Mouse (Mus musculus) brown adipose tissue, adult 24 weeks (tissue): ENCODE data around the gene Nptn. TPM values are rescaled to one million over a fixed set of nuclear protein-coding genes. Genes with fewer than 3 reads are reported as not detected.
A peak's percentile ranks its signal among the peaks of the same experiment; 100 is the strongest.

Experiments
- H3K27ac ChIP-seq: fragments of 200-500 bp; replicated peaks from 2 replicates; pipeline ENCODE4 v1.5.1; 2012; ENCODE audit warnings: low read depth, mild to moderate bottlenecking, low read length
- H3K4me1 ChIP-seq: fragments of 200-500 bp; 2 replicates; pipeline ENCODE4 v1.6.1; 2012; ENCODE audit warnings: low read length, mixed read lengths; ENCODE audit not compliant: control insufficient read depth, insufficient read depth, insufficient read length
- H3K4me3 ChIP-seq: fragments of 200-500 bp; 2 replicates; pipeline ENCODE4 v1.5.1; 2012; ENCODE audit warnings: low read depth, mild to moderate bottlenecking, low read length, moderate library complexity; ENCODE audit not compliant: insufficient read depth
- polyA plus RNA-seq: library from polyadenylated mRNA; stranded (reverse); fragments of >200 nt; gene quantifications from 2 replicates; pipeline ENCODE4 v1.2.4, GENCODE M21; 2012; ENCODE audit not compliant: missing spikeins, insufficient read depth, insufficient read length

Gene Nptn
- polyA plus RNA-seq, 1 experiment, result 127 TPM

DNA sequence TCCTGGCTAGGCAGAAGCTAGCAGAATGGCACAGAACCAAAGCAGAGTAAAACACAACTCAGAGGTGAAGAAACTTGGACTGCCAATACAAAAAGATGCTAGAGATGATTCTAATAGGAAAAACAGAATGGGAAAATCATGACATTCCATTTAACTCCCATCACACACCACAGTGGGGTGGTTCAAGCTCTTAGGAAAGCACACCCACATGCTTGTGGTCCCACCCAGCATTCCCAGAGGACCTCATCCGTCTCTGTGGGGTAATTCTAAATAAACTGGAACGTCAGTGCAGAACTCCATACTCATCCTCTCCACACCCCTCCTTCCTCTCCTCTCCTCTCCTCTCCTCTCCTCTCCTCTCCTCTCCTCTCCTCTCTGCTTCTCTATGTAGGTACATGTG, 99.4 kb downstream of the Nptn start:
- Histone ChIP-seq H3K4me3 (no peak overlapping the region), H3K4me1 (peaks cover 2% of the 10 kb centered on the region; the same call in 1 of the 2 replicates), H3K27ac (peak overlapping the region; percentile 29; the same call in 1 of the 2 replicates)

DNA sequence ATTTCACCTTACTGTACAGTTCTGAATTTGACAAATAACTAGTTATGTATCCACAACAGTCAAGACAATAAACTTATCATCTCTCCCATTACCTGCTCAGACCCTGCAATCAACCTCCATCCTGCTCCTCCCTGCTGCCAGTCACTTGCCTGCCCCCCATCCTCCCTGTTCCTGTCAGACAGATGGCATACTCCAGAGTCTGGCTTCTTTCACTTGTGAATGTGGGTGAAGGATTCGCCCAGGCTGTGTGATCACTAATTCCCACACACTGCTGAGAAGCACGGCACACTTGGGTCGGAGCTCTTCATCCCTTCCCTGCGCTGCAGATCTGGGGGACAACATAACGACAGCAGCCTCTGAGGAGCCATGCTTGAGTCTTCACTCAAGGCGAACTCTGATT, 100.1 kb downstream of the Nptn start:
- Histone ChIP-seq H3K27ac (no peak overlapping the region), H3K4me3 (no peak overlapping the region), H3K4me1 (peaks cover 2% of the 10 kb centered on the region; the same call in 1 of the 2 replicates)

DNA sequence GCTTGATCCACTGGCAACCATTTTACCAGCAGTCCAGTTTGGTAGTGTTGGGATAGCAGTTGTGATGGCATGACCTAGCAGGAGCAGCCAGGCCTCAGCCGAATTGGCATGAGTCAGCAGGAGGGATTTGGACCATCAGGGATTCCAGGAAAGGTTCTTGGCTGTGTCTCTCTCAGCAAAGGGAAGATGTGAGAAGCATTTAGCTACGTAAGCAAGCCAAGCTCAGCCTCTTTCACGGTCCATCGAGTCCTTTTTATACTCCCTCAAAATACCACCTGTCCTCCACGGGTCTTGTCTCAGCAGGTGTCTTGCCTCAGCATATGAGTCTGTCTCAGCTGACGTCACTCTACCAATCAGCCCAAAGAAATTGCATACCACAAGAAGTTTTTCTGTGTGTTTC, 101.3 kb downstream of the Nptn start:
- H3K4me3 ChIP-seq, result no peak overlapping the region

DNA sequence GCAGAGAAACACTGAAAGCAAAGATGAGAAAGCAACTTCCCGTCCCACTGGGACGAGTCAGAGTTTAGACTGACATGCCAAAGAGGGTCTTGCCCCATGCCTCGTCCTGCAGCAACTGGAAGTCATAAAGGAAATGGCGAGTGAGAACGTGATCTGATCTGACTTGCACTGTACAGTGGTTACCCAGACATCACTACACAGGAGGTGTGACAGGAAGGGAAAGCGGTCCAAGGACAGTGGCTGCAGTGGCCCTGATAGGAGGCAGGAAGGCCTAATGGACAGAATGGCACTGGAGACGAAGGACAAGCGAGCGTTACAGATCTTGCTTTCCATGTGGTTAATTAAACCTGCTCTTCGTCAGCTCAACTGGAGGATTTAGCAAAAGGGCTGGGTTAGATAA, 103.2 kb downstream of the Nptn start:
- Histone ChIP-seq H3K4me1 (peaks cover 2% of the 10 kb centered on the region; the same call in 1 of the 2 replicates), H3K27ac (no peak overlapping the region), H3K4me3 (no peak overlapping the region)

More for the DNA sequence above, 101.3 kb downstream of the Nptn start:
- peaks cover 2% of the 10 kb centered on the region; the same call in 1 of the 2 replicates for H3K4me1 ChIP-seq
- H3K27ac ChIP-seq, result no peak overlapping the region

GRCm38 (mm10) chr9:58688076-58688475, 106.0 kb downstream of the Nptn start:
- no peaks in the 10 kb centered on the region for H3K4me1 ChIP-seq
- H3K4me3 ChIP-seq, result no peak overlapping the region
- H3K27ac ChIP-seq, result no peak overlapping the region

GRCm38 (mm10) chr9:58690701-58691100, 108.7 kb downstream of the Nptn start:
- Histone ChIP-seq H3K27ac (no peak overlapping the region), H3K4me3 (no peak overlapping the region), H3K4me1 (no peaks in the 10 kb centered on the region)

DNA sequence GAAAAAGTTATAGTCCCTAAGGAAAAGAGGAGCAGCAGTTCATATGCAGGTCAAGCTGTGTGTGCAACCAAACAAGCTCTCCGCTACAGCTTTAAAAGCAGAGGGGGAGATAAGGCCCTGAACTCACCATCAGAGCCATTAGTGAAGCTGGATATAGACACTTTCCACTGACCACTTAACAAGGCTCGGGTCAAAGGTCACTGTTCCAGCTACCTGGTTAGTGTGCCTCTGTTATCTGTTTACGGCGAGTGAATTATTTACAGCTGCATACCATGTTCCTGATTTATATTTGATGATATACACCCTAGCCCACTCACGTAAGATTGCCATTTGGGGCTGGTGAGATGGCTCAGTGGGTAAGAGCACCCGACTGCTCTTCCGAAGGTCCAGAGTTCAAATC, 109.4 kb downstream of the Nptn start:
- Histone ChIP-seq H3K27ac (no peak overlapping the region), H3K4me1 (no peaks in the 10 kb centered on the region), H3K4me3 (no peak overlapping the region)

GRCm38 (mm10) chr9:58698486-58698885, 116.4 kb downstream of the Nptn start:
- H3K4me3 ChIP-seq, result no peak overlapping the region
- no peak overlapping the region for H3K27ac ChIP-seq
- H3K4me1 ChIP-seq, result no peaks in the 10 kb centered on the region; the same call in 1 of the 2 replicates

GRCm38 (mm10) chr9:58701751-58702150, 119.7 kb downstream of the Nptn start:
- Histone ChIP-seq H3K27ac (no peak overlapping the region), H3K4me1 (no peaks in the 10 kb centered on the region; the same call in 1 of the 2 replicates), H3K4me3 (no peak overlapping the region)

DNA sequence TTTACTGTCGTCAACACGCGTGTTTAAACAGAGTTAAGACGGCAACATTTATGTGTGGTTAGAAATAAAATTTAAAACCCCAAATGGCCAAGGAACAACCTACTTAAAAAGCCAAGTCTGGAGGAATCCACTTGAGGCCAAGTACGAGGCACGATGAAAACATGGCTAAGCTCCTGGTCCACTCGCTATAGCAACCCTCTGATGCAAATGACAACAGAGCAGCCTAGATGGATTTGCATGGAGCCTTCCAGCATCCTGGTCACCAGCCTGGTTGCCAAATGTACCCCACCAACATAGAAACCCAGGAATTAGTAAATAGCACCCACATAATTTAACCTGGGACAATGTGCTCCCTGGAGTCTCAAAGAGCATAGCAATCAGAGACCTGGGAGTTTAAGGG, 121.7 kb downstream of the Nptn start:
- no peak overlapping the region for H3K27ac ChIP-seq
- H3K4me3 ChIP-seq, result no peak overlapping the region
- H3K4me1 ChIP-seq, result no peaks in the 10 kb centered on the region; the same call in 1 of the 2 replicates

DNA sequence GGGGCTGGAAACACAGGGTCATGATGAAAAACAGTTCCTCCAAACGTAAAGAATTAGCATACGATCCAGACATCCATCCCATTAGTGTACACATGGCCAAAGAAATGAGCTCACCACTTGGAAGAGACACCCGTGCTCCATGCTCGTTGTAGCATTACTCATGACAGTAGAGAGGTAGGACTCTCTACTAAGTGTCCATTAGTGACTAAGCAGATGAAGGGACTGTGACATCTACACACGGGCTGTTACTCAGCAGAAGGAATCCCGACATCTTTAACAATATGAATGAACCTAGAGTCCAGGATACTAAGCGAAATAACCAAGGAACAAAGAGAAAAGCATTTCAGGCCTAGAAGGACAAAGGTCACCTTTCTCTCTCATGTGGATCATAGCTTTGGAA, 124.0 kb downstream of the Nptn start:
- Histone ChIP-seq H3K4me1 (no peaks in the 10 kb centered on the region; the same call in 1 of the 2 replicates), H3K27ac (no peak overlapping the region), H3K4me3 (no peak overlapping the region)

Other genes starting within 250 kb of the Nptn start
- not detected in 2 replicates for gene Tbc1d21, start 211.8 kb upstream of the Nptn start, polyA plus RNA-seq
- gene Insyn1, start 93.6 kb upstream of the Nptn start, polyA plus RNA-seq, result 9.5 and 12.1 TPM in 2 replicates
- gene Cd276, start 26.8 kb upstream of the Nptn start, polyA plus RNA-seq, result 0.29 TPM in 1 of 2 replicates, not detected in the other
- not detected in 2 replicates for gene Rec114, start 161.7 kb downstream of the Nptn start, polyA plus RNA-seq
- gene Hcn4, start 241.2 kb downstream of the Nptn start, polyA plus RNA-seq, result 0.16 and 0.25 TPM in 2 replicates